Mouse (Mus musculus) stomach, postnatal 0 days (tissue): ENCODE data around the gene Zfp119b. TPM values are rescaled to one million over a fixed set of nuclear protein-coding genes. Genes with fewer than 3 reads are reported as not detected.
"Not testable (repeated sequence)": the region's sequence is repeated elsewhere in the genome, so short reads cannot be mapped to it uniquely, and the experiment has no call there.

Experiments used
- ATAC-seq: fragments of 200-750 bp; cut with Nextera tagmentation; 2 replicates; pipeline ENCODE4 v1.8.0; 2017; ENCODE audit not compliant: low FRiP score, low TSS enrichment
- DNase-seq: peaks from one replicate; pipeline ENCODE4 v3.0.0-alpha.2; 2016; ENCODE audit warnings: low spot score
- H3K27ac ChIP-seq: fragments of 300-500 bp; sonication (generic); replicated peaks from 2 replicates; pipeline ENCODE4 v1.5.1; 2014; ENCODE audit warnings: mild to moderate bottlenecking, control low read depth
- H3K27me3 ChIP-seq: fragments of 300-500 bp; sonication (generic); 2 replicates; pipeline ENCODE4 v1.6.1; 2014; ENCODE audit warnings: low read length; ENCODE audit not compliant: control insufficient read depth, insufficient read depth
- H3K36me3 ChIP-seq: fragments of 300-500 bp; sonication (generic); 2 replicates; pipeline ENCODE4 v1.6.1; 2014; ENCODE audit warnings: low read length, mixed read lengths; ENCODE audit not compliant: control insufficient read depth, insufficient read depth
- H3K4me1 ChIP-seq: fragments of 300-500 bp; sonication (generic); replicated peaks from 2 replicates; pipeline ENCODE4 v1.6.1; 2014; ENCODE audit warnings: antibody characterized with exemption; ENCODE audit not compliant: control insufficient read depth, insufficient read depth
- H3K4me2 ChIP-seq: fragments of 300-500 bp; sonication (generic); replicated peaks from 2 replicates; pipeline ENCODE4 v1.6.1; 2014; ENCODE audit warnings: low read depth, mild to moderate bottlenecking, control low read depth, moderate library complexity
- H3K4me3 ChIP-seq: fragments of 300-500 bp; sonication (generic); 2 replicates; pipeline ENCODE4 v1.5.1; 2014; ENCODE audit warnings: low read depth, low read length, control low read depth
- H3K9ac ChIP-seq: fragments of 300-500 bp; sonication (generic); 2 replicates; pipeline ENCODE4 v1.6.1; 2014; ENCODE audit warnings: mild to moderate bottlenecking, low read length, control low read depth, mixed read lengths
- H3K9me3 ChIP-seq: fragments of 300-500 bp; sonication (generic); 2 replicates; pipeline ENCODE4 v1.6.1; 2016; ENCODE audit warnings: low read length; ENCODE audit not compliant: control insufficient read depth
- CTCF ChIP-seq: IDR thresholded peaks from 2 replicates; pipeline ENCODE4 v1.5.1; 2016; ENCODE audit warnings: antibody characterized with exemption, low read depth, mild to moderate bottlenecking, moderate library complexity
- EP300 ChIP-seq: optimal IDR thresholded peaks from 2 replicates; pipeline ENCODE3; 2016; ENCODE audit warnings: antibody characterized with exemption
- WGBS: fragments of 180-500 bp; shearing (Covaris S2); extraction: QIAGEN DNeasy Blood & Tissue Kit; methylation state at CpG from one replicate; pipeline ENCODE4 v1.1.7; 2014; 5-methylcytosine and 5-hydroxymethylcytosine counted together
- polyA plus RNA-seq: library from polyadenylated mRNA; unstranded; fragments of >200 nt; fragmentation: Nextera tagmentation; extraction: Ambion mirVana; gene quantifications from 2 replicates; pipeline ENCODE4 v1.2.1, GENCODE M21; 2015

Gene Zfp119b
- polyA plus RNA-seq, 1 experiment from 2014 or later = 5.8 TPM

DNA sequence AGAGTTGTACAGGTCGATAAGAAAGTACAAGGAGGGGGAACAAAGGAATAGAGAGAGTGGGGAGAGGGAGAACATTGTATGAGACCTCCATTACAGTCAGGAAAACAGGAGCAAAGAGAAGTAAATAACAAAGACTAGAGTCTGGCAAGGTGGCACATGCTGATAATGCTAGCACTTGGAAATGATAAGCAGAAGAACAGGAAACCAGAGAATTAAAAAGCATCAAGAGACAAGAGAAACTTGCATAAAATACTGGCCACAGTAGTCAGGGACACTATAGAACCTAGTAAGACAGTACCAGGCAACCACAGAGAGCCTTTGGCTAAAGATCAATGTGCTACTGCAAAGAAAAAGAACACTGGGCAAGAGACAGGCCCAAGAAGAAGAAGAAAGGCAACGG is 16.7 kb downstream of the Zfp119b start:
- no peaks in the 10 kb centered on the region for H3K27me3 ChIP-seq
- H3K4me2 ChIP-seq = peak overlapping the region; percentile 81
- no peaks in the 10 kb centered on the region for H3K4me1 ChIP-seq
- no peak for TF ChIP-seq EP300
- no peak for TF ChIP-seq CTCF
- peak overlapping the region; percentile 66; the same call in 1 of the 2 replicates for H3K9ac ChIP-seq
- H3K9me3 ChIP-seq = peaks cover 4% of the 10 kb centered on the region; the same call in 1 of the 2 replicates
- DNase-seq = no peak
- H3K36me3 ChIP-seq = no peaks in the 10 kb centered on the region
- no peak for ATAC-seq
- 0 out of 2 replicates have a peak overlapping the region, but pooled peaks have one; percentile 35 for H3K27ac ChIP-seq
- peak overlapping the region; percentile 63 for H3K4me3 ChIP-seq
- WGBS = 54% methylated on average over 2 of the region's 2 CpGs

DNA sequence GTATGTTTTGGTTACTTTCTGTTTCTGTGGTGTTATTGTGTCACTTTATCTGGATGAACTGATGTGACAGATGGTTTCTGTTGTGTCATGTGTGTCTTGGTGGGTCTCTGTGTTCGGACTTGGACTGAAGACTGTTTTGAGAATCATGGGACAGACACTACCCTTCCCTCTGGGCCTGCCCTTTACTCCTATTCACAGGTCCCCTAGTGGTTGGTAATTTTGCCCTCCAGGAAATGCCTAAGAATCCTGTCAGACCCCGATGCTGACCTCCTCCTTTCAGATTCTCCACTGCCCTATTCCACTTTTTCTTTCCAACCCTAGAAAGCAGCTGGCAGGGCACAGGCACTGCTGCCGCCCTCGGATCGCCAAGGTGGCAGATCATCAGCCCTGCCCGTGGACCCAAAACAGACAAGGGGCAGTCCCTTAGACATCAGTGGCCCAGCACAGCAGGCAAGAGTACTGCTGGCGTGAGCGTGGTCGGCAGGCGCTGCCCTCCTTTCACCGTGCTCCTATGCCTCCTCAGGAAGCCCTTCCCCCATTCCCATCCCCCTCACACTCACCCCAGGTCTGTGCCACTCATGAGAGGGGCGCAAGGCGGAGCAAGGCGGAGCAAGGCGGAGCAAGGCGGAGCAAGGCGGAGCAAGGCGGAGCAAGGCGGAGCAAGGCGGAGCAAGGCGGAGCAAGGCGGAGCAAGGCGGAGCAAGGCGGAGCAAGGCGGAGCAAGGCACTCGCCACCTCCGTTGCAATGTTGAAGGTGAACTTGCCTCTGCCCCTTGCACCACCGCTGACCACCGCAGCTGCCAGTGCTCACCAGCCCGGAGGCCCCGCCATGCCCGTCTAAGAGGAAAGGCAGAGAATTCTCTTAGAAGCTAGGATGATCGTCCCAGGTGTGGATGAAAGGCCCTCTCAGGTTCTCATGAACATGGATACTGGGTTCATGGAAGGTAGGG is 17.5 kb downstream of the Zfp119b start:
- H3K4me3 ChIP-seq = peak overlapping the region; percentile 63
- DNase-seq (peak; percentile 73), ATAC-seq (peak; percentile 92)
- H3K4me2 ChIP-seq = peak overlapping the region; percentile 81
- TF ChIP-seq EP300 (no peak), CTCF (peak; percentile 52)
- WGBS = 1% methylated on average over 26 of the region's 33 CpGs
- H3K9me3 ChIP-seq = no peaks in the 10 kb centered on the region
- no peaks in the 10 kb centered on the region for H3K4me1 ChIP-seq
- no peaks in the 10 kb centered on the region for H3K27me3 ChIP-seq
- H3K36me3 ChIP-seq = no peaks in the 10 kb centered on the region
- peak overlapping the region; percentile 83 for H3K27ac ChIP-seq
- H3K9ac ChIP-seq = peak overlapping the region; percentile 78

- H3K27me3 ChIP-seq = no peaks in the 10 kb centered on the region
- H3K4me3 ChIP-seq = no peak overlapping the region
- H3K4me1 ChIP-seq = no peaks in the 10 kb centered on the region
- no peak overlapping the region for H3K27ac ChIP-seq
- no peak overlapping the region for H3K9ac ChIP-seq
- H3K4me2 ChIP-seq = no peak overlapping the region
- H3K36me3 ChIP-seq = no peaks in the 10 kb centered on the region
- DNase-seq (no peak), ATAC-seq (no peak)
- no peaks in the 10 kb centered on the region for H3K9me3 ChIP-seq
- TF ChIP-seq EP300 (no peak), CTCF (no peak)
These were observed 42.6 kb downstream of the Zfp119b start for GRCm38 (mm10) chr17:55906669-55907068.

DNA sequence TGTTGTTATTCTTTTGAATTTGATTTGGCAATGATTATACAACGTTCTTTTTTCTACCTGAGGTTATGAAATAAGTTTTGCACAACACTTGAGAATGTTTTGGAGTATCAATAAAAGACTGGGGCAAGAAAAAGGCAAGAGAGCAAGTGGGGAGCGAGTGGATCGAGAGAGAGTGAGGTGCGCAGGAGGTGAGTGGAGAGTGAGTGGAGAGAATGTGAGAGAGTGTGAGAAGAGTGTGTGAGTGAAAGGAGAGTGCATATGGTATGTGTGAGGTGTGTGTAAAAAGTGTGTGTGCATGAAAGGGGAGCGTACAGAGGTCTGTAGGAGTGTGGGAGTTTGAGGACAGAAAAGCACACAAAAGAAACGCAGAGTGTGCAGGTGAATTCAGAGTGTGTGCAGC is 45.2 kb downstream of the Zfp119b start:
- Histone ChIP-seq H3K9ac (no peak overlapping the region), H3K27ac (no peak overlapping the region), H3K27me3 (no peaks in the 10 kb centered on the region), H3K4me3 (no peak overlapping the region), H3K4me2 (no peak overlapping the region), H3K4me1 (no peaks in the 10 kb centered on the region), H3K9me3 (no peaks in the 10 kb centered on the region), H3K36me3 (no peaks in the 10 kb centered on the region)
- TF ChIP-seq CTCF (no peak), EP300 (no peak)
- no peak for ATAC-seq
- DNase-seq = no peak
- WGBS = 57% methylated on average over 6 of the region's 6 CpGs

- Histone ChIP-seq H3K9ac (no peak overlapping the region), H3K4me3 (no peak overlapping the region), H3K27me3 (no peaks in the 10 kb centered on the region), H3K9me3 (no peaks in the 10 kb centered on the region), H3K4me2 (no peak overlapping the region), H3K27ac (no peak overlapping the region), H3K36me3 (no peaks in the 10 kb centered on the region), H3K4me1 (no peaks in the 10 kb centered on the region)
- WGBS = 55% methylated on average over 1 of the region's 1 CpGs
- ATAC-seq (no peak), DNase-seq (no peak)
- TF ChIP-seq EP300 (no peak), CTCF (no peak)
These were observed 45.6 kb downstream of the Zfp119b start for GRCm38 (mm10) chr17:55903687-55904086.

DNA sequence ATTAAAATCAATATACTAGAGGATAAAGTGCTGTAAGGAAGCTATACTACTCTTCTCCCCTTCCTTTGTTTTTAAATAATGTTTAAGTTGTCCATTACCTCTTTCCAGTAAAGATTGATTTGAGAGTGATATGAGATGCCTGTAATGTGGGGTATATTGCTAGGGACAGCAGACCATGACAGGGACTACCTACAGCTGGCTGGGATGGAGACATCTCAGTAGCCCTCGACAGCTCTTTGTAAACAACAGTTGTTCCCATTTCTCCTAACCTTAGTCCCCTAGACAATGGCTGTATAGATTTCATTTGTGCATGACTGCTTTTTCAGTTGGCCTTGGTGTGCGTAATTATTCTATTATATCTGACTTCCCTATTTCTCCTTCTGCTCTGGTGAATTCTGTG is 46.2 kb downstream of the Zfp119b start:
- H3K27ac ChIP-seq = no peak overlapping the region
- H3K9me3 ChIP-seq = no peaks in the 10 kb centered on the region
- DNase-seq (no peak), ATAC-seq (no peak)
- no peak overlapping the region for H3K9ac ChIP-seq
- no peaks in the 10 kb centered on the region for H3K27me3 ChIP-seq
- H3K4me2 ChIP-seq = no peak overlapping the region
- no peak overlapping the region for H3K4me3 ChIP-seq
- WGBS = 43% methylated on average over 2 of the region's 2 CpGs
- TF ChIP-seq CTCF (no peak), EP300 (no peak)
- H3K36me3 ChIP-seq = no peaks in the 10 kb centered on the region
- no peaks in the 10 kb centered on the region for H3K4me1 ChIP-seq

DNA sequence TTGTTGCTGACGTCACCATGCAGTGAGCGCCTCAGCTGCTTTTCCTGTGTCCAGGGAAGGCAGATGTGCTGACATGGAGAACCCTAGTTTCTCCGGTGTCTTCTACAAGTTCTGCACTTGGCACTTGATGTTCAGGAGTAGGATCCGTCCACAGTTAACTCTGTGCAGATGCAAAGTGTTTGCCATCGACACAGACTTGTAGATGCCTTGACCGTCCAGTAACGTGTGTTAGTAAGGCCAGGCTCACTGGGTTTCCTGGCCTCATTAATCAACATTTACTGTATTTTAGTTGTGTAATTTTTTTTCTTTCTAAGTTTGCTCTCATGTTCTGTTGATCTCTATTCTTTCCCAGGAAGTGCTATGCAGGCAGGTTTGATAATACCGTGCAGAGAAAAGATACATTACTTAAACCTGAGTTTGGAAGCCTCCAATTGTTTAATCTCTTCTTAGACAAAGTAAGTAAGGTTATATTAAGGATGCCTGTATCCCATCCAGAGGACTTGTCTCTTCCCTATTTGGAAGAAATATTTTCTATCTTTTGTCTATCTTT is 56.8 kb downstream of the Zfp119b start:
- H3K4me1 ChIP-seq, H3K9me3 ChIP-seq, H3K27me3 ChIP-seq, H3K36me3 ChIP-seq, H3K9ac ChIP-seq, ATAC-seq, DNase-seq: not testable (repeated sequence)
- WGBS = 9% methylated on average over 6 of the region's 8 CpGs
- peak overlapping the region; percentile 46 for H3K4me2 ChIP-seq
- peak overlapping the region; percentile 83; the same call in 1 of the 2 replicates for H3K27ac ChIP-seq
- H3K4me3 ChIP-seq = peak overlapping the region; percentile 35
